Mouse (Mus musculus) c-Kit-positive CD71-positive TER-119-negative erythroid progenitor cells, embryonic 14.5 days (primary cell): ENCODE measurements around the gene Gale.
"Not testable (repeated sequence)": the region's sequence is repeated elsewhere in the genome, so short reads cannot be mapped to it uniquely, and the experiment has no call there.

Source experiments
- DNase-seq: peaks from one replicate; pipeline ENCODE4 v3.0.0-alpha.2; 2013; ENCODE audit warnings: low read depth

Gene Gale

DNA sequence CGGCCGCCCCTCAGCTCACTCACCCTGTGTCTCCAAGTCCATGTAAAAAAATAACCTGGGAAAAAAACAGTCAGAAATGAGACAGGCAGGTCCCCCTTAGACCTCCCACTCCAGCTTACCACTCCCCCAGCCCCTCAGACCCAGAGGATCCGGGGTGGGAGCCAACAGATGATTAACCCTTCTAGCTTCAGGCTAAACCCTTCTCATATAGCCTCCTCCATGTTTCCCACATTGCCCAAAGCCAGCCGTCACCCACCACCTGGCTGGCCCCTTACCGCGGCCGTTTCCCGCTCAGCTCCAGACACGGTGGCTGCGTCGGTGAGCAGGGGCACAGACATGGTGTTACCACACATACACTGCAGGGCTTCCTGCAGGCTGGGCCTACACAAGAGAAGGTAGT, 7.1 kb downstream of the Gale start:
- no peak for DNase-seq

DNA sequence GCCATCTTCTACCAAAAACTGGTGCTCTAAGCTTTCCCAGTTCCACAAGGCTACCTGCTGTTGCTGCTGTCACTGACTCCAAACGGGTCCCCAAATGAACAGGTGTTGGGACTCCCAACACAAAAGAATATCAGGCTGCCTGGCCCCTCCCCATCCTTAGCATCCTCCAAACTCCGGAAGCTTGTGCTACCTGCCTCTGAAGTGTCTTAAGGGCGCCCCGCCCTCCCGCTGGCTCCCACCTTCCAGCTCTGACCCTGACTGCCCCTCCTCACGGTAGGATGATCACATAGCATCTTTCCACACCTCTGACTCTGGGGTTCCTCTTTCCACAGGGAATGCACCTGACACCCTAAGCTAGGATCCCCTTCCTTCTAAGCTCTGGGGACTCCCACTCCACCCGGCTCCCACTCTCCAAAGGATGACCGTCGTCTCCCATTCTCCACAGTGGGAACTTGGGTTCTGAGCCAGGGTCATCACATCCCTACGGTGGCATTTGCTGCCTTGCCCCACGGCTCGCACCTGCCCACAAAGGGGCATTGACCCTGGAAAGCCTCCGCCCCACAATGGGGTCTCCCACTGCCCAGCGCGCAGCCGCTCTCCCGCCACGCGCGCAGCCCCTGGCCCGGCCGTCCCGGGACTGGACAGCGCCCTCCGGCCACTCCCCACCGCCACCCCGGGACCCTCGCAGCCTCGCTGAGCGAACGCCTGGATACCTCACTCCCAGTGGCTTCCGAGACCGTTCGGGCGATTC, 8.5 kb downstream of the Gale start:
- no peak for DNase-seq

DNA sequence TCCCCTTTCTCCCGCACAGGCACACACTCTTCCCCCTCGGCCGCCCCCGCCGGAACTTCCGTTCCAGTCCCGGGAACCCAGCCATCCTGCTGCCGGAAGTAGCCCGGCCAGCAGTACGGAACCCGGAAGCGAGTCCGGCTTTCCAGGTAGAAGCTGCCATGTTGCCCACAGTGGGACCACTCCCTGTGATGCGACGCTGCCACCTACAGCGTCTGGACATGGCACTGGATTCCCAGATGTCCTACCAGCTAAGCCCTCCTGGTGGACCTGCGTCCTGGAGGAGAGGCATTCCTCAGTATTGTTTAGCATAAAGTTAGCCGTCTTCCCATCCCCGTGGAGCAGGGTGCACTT, 9.0 kb downstream of the Gale start, which contains the start of gene Lypla2:
Gene Lypla2, minus strand, starts transcription at position 71 of the 351 bp plus-strand sequence.
- DNase-seq, result peak; percentile 63

DNA sequence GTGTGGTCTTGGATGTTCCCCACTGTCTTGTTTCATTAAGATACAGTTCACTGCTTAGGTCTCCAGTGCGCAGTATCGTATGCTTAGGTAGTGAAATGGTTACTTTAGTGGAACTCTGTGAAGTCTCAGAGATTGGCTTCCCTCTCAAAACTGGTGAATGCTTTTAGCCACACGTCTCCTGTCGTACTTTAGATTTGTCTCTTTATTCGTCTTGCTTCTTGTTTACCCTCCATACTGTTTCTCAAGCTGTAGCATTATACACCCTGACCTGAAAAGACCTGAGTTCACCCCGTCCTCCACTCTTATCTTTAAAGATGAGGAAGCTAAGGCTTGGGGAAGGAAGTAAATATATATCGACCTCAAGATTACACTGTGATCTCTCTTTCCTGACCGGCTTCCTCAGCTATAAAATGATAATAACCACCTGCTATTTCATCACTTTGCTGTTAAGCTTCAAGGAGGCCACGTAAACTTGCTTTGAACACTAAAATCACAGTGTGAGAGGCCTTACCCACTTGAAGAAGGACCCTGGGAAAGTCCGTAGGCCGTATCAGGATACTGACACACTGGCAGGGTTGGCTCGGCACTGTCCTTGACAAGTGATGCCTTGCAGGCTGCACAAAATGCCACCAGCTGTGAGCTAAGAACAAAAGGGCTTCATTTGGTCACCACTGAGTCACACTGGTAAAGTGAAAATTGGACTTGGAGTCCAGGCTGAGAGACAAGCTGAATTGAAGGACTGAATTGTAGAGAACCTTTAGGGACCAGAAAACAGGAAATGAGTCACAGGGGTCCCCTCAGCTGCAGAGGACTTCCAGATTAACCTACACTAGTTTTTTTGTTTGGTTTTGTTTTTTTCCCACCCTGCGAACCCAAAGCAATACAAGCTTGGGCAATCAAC, 9.6 kb downstream of the Gale start:
- DNase-seq, result no peak

DNA sequence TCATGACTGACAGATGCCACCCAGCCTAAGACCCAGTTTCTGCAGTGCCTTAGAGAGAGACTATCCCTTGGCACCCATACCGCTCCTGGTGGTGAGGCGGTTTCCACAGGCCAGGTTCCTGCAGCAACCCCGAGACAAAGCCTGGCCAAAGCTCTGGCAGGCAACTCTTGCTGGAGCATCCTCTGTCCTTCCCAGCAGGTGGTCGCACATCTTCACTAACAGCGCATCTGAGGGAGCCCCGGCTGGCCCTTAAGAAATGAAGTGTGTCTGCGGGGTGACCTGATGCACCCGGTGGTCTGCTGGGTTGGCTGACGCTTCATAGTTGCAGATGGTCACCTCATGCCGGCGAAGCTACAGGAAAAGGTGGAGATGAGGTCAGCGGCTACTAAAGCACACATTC, 12.6 kb downstream of the Gale start:
- no peak for DNase-seq

DNA sequence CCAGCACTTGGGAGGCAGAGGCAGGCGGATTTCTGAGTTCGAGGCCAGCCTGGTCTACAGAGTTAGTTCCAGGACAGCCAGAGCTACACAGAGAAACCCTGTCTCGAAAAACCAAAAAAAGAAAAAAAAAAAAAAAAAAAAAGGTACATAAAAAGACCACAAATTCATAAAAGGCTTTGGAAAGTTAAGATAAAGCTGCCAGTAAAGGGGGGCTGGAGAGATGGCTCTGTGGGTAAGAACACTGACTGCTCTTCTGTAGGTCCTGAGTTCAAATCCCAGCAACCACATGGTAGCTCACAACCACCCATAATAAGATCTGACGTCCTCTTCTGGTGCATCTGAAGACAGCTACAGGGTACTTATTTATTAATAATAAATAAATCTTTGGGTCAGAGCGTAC, 16.7 kb downstream of the Gale start:
- not testable (repeated sequence) for DNase-seq

DNA sequence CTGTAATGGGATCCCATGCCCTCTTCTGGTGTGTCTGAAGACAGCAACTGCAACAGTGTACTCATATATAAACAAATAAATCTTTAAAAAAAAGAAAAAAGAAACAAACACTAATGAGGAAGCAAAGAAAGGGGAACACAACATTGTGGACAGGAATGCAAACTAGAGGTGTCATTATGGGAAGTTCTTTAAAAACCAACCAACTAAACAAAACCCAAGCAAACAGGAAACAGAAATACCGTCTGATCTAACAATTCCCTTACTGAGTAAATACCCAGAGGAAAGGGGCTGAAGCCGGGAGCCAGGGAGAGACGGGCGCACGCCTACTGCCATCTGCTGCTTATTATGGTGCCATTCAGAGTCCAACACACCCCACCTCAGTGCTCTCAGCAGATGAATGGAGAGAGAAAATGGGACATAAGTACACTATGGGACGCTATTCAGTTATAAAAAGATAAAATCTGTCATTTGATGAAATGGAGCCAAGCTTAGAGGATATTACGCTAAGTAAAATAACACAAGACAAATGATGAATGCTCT, 18.1 kb downstream of the Gale start:
- no peak for DNase-seq

DNA sequence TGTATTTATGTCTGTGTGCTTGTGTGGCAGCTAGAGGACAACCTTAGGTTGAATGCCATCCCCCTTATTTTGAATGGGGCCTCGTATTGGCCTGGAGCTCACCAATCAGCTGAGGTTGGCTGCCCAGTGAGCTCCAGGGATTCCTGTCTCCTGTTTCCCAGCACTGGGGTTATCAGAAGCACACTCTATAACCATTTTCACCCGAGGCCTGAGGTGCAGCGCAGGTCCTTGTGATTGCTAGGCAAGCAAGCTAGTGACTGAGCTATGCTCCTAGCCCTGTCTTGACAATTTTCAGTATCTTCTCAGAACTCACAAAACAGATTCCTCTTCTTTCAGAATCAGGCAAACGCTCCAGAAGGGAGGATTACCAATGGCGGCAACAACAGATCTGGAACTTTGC, 21.0 kb downstream of the Gale start:
- DNase-seq, result no peak

DNA sequence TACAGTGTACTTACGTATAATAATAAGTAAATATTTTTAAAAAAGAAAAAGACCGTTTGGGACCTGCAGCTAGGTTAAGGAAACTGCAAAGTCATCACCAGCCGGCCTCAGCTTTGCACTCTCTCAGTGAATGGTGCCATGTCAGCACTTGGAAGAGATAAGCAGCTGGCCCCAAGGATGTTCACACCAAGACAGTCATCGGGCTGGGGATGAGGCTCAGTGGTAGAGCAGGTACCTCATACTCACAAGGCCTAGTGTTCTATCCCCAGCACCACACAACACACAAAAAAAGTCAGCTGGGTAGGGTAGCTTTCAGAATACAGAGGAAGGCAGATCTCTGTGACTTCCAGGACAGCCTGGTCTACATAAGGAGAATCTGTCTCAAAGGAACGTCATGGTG, 21.7 kb downstream of the Gale start:
- DNase-seq, result peak; percentile 82

DNA sequence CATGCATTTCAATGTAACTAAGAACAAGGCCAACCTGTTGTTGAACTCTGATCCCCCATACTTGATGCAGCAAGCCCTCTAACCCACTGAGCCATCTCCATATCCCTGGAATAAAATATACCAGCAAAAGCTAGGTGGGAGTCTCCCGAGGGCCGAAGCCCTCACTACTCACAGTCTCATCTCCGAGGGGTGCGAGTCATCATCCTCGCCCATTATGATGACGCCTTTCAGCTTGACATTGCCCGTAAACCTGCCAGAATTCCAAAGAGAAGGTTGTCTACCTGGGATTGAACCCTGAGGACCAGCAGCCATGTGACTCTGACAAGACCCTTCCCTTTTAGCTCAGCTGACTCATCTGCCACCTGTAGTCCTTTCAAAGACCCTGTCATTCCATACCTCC, 22.2 kb downstream of the Gale start:
- DNase-seq, result no peak

DNA sequence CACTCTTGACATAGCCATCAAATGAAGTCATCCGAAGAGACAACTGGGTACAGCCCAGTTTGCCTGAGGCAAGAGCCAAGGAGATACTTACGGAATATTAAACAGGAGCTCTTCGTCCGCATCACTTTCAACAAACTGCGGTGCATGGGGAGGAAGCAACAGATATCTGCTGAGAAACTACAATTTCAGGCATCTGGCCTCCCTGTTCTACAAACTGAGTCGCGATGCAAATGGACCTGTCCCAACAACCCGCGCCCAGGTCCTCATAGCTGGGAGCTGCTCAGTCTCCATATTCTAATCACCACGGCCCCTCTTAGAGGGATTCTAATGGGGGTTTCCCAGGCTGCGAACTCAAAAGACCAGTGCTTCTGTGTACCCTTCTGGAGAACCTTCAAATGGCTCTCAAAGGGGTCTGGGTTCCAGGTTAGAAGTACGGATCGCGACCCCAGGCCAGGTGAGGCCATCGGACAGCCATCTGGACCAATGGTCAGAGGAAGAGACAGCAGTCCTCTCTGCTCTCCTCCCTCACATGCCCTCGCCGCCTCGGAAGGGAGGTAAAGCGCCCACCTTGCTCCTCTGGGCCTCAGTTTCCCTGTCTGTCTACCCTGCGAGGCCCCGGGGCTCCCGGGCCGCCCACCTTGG, 22.9 kb downstream of the Gale start:
- no peak for DNase-seq

DNA sequence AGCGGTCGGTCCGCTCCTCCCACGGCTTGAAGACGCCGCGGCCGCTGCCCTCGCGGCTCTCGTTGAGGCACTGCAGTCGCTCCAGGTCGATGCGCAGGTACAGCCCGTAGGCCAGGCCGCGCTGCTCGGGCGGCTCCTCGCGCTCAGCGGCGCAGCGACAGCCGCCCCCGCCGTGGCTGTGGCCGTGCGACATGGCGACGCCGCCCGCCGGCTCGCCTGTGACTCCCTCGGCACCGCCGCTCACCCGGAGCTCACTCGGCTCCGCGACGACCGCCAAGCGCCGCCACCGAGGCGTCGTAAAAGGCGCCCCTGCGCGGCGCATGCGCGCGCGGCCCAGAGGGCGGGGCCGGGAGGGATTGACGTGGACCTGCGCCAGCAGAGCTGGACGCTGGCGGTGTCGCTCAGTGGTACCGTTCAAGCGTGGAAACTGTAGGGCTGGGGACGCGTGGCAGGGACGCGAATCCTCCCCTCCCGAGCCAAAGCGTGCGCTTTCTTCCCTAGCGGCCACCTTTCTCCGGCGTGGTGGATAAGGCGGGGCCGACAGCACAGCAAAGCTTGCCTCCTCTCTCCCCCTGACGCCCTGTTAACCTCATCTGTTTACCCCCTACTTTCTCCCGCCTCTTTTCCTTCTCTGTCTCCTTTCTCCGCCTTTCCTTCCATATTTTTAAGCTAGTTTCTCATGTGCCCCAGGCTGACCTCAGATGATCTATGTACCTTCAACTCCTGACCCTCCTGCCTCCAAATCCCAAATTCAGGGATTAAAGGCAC, 23.6 kb downstream of the Gale start, which contains the start of gene Pithd1:
Gene Pithd1, minus strand, starts transcription at position 322 of the 768 bp plus-strand sequence.
- DNase-seq, result peak; percentile 83

DNA sequence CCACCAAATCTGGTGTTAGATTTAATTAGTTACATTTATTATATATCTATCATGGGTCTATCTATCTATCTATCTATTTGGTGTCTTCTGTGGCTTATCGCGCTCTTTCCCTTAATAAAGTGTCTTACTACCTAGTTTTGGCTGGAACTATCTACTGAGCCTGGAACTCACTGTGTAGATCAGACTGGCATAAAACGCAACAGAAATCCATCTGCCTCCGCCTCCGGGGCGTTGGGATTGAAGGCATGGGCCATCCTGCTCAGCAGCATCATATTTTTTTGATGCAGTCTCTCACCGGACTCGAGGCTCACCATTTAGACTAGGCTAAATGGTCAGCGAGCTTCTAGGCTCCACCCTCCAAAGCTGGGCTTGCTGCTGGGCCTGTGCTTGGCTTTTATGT, 24.2 kb downstream of the Gale start:
- DNase-seq, result no peak

DNA sequence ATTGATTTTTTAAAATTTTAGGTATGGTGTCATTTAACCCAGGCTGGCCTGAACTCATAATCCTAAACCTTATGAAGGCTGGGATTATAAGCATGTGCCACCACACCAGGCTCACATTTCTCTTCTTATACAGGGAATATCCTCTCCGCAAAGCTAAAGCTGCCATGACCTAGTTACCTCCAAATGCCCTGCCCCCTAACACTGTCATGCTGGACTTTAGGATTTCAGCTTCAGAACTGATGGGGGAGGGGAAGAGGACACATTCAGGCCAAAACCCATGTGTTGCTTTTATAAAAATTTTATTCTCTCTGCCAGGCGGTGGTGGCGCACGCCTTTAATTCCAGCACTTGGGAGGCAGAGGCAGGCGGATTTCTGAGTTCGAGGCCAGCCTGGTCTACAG, 30.4 kb downstream of the Gale start:
- no peak for DNase-seq

DNA sequence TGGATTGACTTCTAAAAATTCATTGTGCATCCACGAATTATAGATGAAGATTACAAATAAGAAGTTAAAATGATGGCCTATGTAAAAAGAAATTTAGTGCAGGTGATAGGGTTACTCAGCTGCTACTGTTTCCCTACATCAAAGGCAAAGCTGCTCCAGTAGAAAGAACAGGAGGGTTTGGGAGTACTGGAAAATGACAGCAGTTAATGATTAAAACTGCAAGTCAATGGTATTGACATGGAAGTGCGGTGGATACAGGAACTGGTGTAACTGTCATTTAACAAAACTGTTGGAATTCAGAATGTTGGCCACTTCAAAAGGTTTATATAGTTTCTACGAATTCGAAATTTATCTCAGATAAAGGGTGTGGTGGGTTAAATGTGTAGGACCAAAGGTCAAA, 31.6 kb downstream of the Gale start:
- DNase-seq, result no peak

DNA sequence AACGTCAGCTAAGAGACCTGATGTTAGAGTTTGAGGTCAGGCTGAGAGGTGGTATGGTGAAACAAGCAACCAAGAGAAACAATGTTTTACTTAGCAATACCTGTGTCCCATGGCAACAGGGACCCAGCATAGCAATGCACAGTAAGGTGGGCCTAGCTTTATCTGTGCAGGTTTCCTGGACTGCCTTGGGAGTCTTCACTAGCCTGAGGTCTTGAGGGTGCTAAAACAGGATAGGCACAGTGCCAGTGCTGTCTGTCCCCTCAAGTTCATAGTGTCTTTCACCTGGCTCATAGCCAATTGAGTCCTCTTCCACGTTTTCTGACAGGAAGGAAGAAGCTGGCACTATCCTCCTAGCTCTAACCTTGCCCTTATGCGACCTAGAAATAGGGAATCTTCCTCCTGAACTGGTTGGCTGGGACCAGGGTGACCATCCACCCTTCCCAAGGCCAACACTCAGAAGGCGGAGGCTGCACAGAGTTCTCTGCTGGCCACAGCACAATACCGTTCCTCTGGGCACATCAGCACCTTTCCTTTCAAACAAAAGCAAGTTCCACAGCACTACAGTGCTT, 40.7 kb downstream of the Gale start:
- no peak for DNase-seq

DNA sequence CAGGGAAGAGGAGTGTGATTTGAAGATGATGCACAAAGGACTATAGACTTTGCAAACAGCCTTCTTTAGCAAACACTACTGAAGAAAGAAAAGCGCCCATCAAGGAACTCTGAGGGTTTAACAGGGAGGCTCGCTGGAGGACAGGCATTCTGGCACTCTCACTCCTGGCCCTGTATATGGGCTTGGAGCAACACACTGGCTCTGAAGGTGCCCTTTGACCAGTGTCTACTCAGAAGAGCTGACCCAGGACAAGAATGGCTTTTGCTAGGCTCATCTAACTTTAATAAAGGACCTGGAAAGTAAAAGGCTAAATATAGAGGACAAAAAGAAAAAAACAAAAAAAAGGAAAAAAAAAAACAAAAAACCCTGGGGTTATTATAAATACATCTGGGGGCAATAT, 41.4 kb downstream of the Gale start:
- DNase-seq, result no peak

DNA sequence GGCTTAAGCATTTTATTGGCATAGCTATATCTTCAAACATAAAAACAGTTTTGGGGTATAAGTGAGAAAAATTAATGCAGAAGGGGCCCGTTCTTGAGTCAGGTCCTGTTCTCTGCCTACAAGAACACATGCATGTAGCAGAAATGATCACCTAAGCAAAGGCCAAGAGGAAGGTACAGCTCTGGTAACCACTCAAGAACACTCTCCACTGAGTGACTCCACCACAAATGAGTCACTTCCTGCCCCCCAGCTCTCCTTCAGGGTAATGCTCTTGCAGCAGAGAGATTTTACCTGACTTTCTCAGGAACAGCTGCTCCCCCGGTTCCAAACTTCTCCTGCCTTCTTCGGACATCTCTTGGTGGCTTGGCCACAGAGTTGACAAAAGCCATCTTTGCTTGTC, 43.3 kb downstream of the Gale start:
- DNase-seq, result no peak

DNA sequence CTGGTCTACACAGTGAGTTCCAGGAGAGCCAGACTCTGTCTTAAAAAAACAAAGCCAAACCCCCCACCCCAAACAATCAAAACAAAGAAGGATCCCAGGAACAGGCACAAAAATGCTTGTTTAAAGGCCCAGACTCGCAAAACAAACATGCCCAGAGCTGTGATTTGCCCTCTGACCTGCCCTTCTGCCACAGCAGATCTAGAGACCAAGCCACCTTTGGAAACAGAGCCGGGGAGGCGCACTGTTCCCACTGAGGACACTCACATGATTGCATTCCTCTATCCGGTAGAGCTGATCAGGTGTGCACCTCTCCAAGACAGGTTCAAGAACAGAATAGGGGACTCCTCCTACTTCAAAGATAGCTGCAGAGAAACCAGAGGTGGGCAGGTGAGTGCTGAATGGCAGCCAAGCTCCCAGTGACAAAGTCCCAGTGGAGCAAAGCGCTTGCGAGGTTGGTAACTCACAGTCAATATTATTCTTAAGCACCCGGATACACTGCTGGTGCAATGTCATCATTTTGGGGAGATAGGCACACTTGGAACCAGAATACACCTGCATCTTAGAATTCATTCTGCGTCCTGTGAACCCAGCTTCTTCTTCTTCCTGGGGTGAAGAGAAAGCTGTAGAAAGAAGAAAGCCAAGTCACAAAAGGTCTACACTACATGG, 45.4 kb downstream of the Gale start:
- DNase-seq, result no peak

DNA sequence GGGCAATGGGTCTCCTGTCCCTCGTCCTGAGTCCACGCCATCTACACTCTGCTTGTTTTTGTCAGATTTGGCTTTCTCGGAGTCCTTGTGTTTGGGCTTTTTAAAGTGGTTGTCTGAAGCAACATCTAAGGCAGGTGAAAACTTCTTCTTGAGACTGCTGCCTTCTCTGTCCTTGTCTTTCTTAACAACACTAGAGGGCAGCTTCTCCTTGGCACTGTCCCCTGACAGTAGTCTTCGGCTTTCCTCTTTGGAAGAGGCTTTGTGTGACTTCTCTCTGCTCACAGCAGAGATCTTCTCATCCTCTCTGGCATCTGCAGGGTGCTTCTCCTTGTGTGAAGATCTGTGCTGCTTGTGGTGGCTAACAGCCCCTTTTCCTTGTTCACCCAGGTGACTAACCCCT, 47.1 kb downstream of the Gale start:
- DNase-seq, result no peak

DNA sequence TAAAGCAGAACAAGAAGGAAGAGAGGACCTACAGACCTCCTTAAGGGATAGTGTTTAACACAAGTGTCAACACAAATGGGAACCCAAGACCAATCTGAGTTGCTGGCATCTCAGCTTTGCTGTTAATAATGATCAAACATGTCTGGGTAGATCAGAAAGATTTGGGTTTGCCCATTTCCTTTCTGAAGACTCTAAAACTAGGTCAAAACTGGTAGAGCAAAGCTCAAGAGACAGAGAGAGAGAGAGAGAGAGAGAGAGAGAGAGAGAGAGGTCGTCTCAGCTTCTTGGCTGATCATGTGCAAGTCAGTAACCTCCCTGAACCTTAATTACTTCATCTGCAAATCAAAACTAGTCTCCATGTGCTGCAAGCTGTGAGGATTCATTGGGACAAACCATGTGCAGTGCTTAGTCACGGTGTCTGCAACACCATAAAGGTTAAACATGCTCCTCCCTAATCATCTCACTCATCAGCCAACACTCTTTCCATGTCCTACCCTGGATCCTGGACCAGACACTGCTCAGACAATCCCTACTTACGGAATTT, 52.6 kb downstream of the Gale start:
- no peak for DNase-seq
